Mouse (Mus musculus) kidney, embryonic 15.5 days (tissue): Measurements from ENCODE around the gene Tnrc6b. TPM values are rescaled to one million over a fixed set of nuclear protein-coding genes. Genes with fewer than 3 reads are reported as not detected.
"Not testable (repeated sequence)": the region's sequence is repeated elsewhere in the genome, so short reads cannot be mapped to it uniquely, and the experiment has no call there.

Experiments
- ATAC-seq: fragments of 200-750 bp; cut with Nextera tagmentation; replicated peaks from 2 replicates; pipeline ENCODE4 v1.8.0; 2017; ENCODE audit warnings: moderate TSS enrichment; ENCODE audit not compliant: low FRiP score
- H3K27ac ChIP-seq: fragments of 300-500 bp; sonication (generic); 2 replicates; pipeline ENCODE4 v1.5.1; 2015; ENCODE audit warnings: mild to moderate bottlenecking, inconsistent platforms
- H3K27me3 ChIP-seq: fragments of 300-500 bp; sonication (generic); 2 replicates; pipeline ENCODE4 v1.6.1; 2015; ENCODE audit warnings: inconsistent platforms
- H3K36me3 ChIP-seq: fragments of 300-500 bp; sonication (generic); 2 replicates; pipeline ENCODE4 v1.6.1; 2015; ENCODE audit warnings: inconsistent platforms
- H3K4me1 ChIP-seq: fragments of 300-500 bp; sonication (generic); 2 replicates; pipeline ENCODE4 v1.6.1; 2015; ENCODE audit warnings: inconsistent platforms
- H3K4me2 ChIP-seq: fragments of 300-500 bp; sonication (generic); 2 replicates; pipeline ENCODE4 v1.6.1; 2015; ENCODE audit warnings: moderate library complexity, mild to moderate bottlenecking, inconsistent platforms
- H3K4me3 ChIP-seq: fragments of 300-500 bp; sonication (generic); replicated peaks from 2 replicates; pipeline ENCODE4 v1.5.1; 2015; ENCODE audit warnings: mild to moderate bottlenecking, inconsistent platforms
- H3K9ac ChIP-seq: fragments of 300-500 bp; sonication (generic); 2 replicates; pipeline ENCODE4 v1.6.1; 2015; ENCODE audit warnings: mild to moderate bottlenecking, inconsistent platforms
- H3K9me3 ChIP-seq: fragments of 300-500 bp; sonication (generic); replicated peaks from 2 replicates; pipeline ENCODE4 v1.6.1; 2016; ENCODE audit warnings: inconsistent platforms
- WGBS: fragments of 180-500 bp; shearing (Covaris S2); methylation state at CpG from one replicate; pipeline ENCODE4 v1.1.7; 2015; ENCODE audit warnings: mixed read lengths; 5-methylcytosine and 5-hydroxymethylcytosine counted together
- polyA plus RNA-seq: library from polyadenylated mRNA; unstranded; fragments of >200 nt; fragmentation: Nextera tagmentation; extraction: Ambion mirVana; gene quantifications from 2 replicates; pipeline ENCODE4 v1.2.1, GENCODE M21; 2015

Tnrc6b gene
- polyA plus RNA-seq, 1 experiment from 2014 or later, result 33.5 TPM

- Histone ChIP-seq H3K9me3 (no peaks in the 10 kb centered on the region), H3K4me1 (peaks cover 13% of the 10 kb centered on the region; the same call in 1 of the 2 replicates), H3K9ac (no peak overlapping the region), H3K4me3 (no peak overlapping the region), H3K27ac (no peak overlapping the region), H3K36me3 (no peaks in the 10 kb centered on the region), H3K27me3 (no peaks in the 10 kb centered on the region), H3K4me2 (no peak overlapping the region)
- ATAC-seq, result no peak
- 73% methylated on average over 9 of the region's 9 CpGs for WGBS
Observed at GRCm38 (mm10) chr15:80839653-80840420, 128.7 kb downstream of the Tnrc6b start.

GRCm38 (mm10) chr15:80844262-80844661, 133.1 kb downstream of the Tnrc6b start:
- peaks cover 2% of the 10 kb centered on the region; the same call in 1 of the 2 replicates for H3K36me3 ChIP-seq
- H3K9ac ChIP-seq, result no peak overlapping the region
- H3K9me3 ChIP-seq, result no peaks in the 10 kb centered on the region
- peaks cover 16% of the 10 kb centered on the region for H3K4me1 ChIP-seq
- no peak for ATAC-seq
- WGBS, result 73% methylated on average over 1 of the region's 1 CpGs
- H3K4me2 ChIP-seq, result no peak overlapping the region
- H3K27ac ChIP-seq, result no peak overlapping the region
- no peaks in the 10 kb centered on the region for H3K27me3 ChIP-seq
- H3K4me3 ChIP-seq, result no peak overlapping the region

DNA sequence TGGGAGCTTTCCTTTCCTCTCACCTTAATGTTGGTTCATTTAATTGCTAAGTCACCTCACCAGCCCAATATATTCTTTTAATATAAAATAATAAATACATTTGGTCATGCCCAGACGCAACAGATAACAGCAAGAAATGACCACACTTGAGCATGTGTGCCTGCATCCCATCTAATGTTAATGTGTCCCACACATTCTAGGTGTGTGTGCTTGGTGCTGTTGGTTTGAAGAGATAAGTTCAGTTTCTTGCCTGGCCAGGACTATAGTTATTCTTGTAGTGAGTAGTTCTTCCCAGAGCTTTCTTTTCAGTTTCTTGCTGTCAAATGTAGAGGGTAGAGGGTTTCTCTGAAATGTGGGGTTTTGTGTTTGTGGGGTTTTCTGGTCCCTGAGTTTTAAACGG, 133.8 kb downstream of the Tnrc6b start:
- WGBS, result 90% methylated on average over 2 of the region's 2 CpGs
- no peak overlapping the region for H3K27ac ChIP-seq
- peaks cover 18% of the 10 kb centered on the region for H3K4me1 ChIP-seq
- no peaks in the 10 kb centered on the region for H3K9me3 ChIP-seq
- no peak overlapping the region for H3K9ac ChIP-seq
- H3K4me3 ChIP-seq, result no peak overlapping the region
- H3K4me2 ChIP-seq, result no peak overlapping the region
- ATAC-seq, result no peak
- peaks cover 2% of the 10 kb centered on the region; the same call in 1 of the 2 replicates for H3K36me3 ChIP-seq
- no peaks in the 10 kb centered on the region for H3K27me3 ChIP-seq

DNA sequence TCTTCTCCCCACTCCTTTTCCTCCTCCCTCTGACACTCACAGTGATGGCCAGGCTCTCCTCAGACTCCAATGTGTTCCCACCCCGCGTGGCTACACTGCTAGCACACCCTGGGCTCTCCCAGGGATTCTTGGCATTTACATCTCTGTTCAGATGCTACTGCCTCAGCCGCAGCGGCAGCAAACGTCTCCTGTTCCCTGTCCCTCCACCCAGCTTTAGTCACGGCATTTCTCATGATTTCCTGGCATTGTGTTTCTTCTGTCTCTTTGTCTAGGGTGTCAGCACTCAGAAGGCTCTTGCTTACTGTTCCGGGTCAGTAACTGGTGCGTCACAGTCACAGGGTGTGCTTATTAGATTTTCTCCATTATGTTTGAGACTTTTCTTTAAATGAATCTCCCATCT, 138.9 kb downstream of the Tnrc6b start:
- WGBS, result 55% methylated on average over 8 of the region's 8 CpGs
- Histone ChIP-seq H3K9ac (no peak overlapping the region), H3K27ac (peak overlapping the region; percentile 9), H3K27me3 (no peaks in the 10 kb centered on the region), H3K36me3 (peaks cover 6% of the 10 kb centered on the region), H3K4me3 (no peak overlapping the region), H3K4me1 (peaks cover 16% of the 10 kb centered on the region), H3K9me3 (no peaks in the 10 kb centered on the region), H3K4me2 (no peak overlapping the region)
- ATAC-seq, result no peak; the same call in 1 of the 2 replicates

DNA sequence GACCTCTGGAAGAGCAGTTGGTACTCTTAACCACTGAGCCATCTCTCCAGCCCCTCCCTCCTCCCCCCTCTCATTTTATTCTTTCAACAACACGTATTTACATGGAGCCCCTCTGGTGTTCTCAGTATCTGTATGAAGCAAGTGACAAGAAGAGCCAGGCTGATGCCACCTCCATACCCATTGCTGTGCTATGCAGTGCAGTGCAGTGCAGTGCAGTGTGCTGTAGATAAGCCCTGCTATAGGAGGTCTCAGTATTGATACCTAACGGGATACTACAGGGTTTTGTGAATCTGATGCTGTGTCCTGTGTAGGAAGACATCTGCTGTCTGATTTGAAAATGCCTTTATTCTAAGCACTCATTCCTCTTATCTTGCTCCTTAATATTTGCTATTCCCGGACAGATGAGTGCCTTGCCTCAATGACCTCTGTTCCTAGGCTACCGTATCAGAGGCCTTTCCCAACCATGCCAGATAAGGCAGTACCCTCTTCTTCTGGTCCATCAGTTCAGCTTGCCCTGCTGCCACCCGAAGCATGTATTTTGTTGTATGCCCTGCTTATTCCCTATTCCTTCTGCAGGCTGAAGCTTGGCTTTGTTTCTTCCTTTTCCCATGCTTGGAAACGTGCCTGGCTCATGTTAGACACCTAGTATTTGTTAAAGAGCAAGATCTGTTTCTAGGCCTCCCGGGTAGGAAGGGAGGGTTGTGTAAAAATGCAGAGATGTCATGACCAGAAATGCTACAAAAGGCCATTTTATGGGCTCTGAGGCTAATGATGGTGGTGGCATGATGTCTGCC, 139.8 kb downstream of the Tnrc6b start:
- Histone ChIP-seq H3K4me1 (peaks cover 19% of the 10 kb centered on the region), H3K9me3 (no peaks in the 10 kb centered on the region), H3K4me2 (no peak overlapping the region), H3K27me3 (no peaks in the 10 kb centered on the region), H3K4me3 (no peak overlapping the region), H3K36me3 (peaks cover 6% of the 10 kb centered on the region), H3K9ac (no peak overlapping the region), H3K27ac (no peak overlapping the region)
- no peak for ATAC-seq
- WGBS, result 88% methylated on average over 7 of the region's 7 CpGs

- no peaks in the 10 kb centered on the region for H3K9me3 ChIP-seq
- H3K4me3 ChIP-seq, result no peak overlapping the region
- H3K4me1 ChIP-seq, result peaks cover 19% of the 10 kb centered on the region
- no peak overlapping the region for H3K4me2 ChIP-seq
- no peaks in the 10 kb centered on the region for H3K27me3 ChIP-seq
- peaks cover 6% of the 10 kb centered on the region for H3K36me3 ChIP-seq
- H3K27ac ChIP-seq, result no peak overlapping the region
- 95% methylated on average over 5 of the region's 5 CpGs for WGBS
- ATAC-seq, result no peak
- no peak overlapping the region for H3K9ac ChIP-seq
Observed at GRCm38 (mm10) chr15:80852122-80852521, 141.0 kb downstream of the Tnrc6b start.

DNA sequence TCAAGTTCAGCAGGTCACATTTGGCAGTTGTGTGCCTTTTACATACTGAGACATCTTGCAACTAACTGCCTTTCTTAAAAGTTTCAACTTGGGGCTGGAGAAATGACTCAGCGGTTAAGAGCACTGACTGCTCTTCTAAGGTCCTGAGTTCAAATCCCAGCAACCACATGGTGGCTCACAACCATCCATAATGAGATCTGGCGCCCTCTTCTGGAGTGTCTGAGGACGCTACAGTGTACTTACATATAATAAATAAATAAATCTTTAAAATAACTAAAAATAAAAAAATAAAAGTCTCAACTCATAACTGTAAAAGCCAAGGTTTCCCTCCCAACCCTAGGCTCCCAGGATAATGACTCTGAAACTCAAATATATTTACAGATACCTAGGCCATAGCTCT, 141.4 kb downstream of the Tnrc6b start:
- not testable (repeated sequence) for H3K9me3 ChIP-seq, H3K4me2 ChIP-seq, H3K27ac ChIP-seq, H3K27me3 ChIP-seq, ATAC-seq, H3K4me3 ChIP-seq, H3K9ac ChIP-seq, H3K36me3 ChIP-seq
- peaks cover 19% of the 10 kb centered on the region for H3K4me1 ChIP-seq
- WGBS, result 87% methylated on average over 3 of the region's 3 CpGs

GRCm38 (mm10) chr15:80859366-80859765, 148.3 kb downstream of the Tnrc6b start:
- 92% methylated on average over 2 of the region's 2 CpGs for WGBS
- Histone ChIP-seq H3K27me3 (no peaks in the 10 kb centered on the region), H3K27ac (no peak overlapping the region), H3K4me2 (no peak overlapping the region), H3K4me3 (no peak overlapping the region), H3K9ac (no peak overlapping the region), H3K9me3 (no peaks in the 10 kb centered on the region), H3K36me3 (peaks cover 17% of the 10 kb centered on the region), H3K4me1 (0 out of 2 replicates have a peak, but pooled peaks cover 3% of the 10 kb centered on the region)
- ATAC-seq, result no peak

- no peaks in the 10 kb centered on the region for H3K9me3 ChIP-seq
- no peaks in the 10 kb centered on the region for H3K27me3 ChIP-seq
- no peak overlapping the region for H3K27ac ChIP-seq
- 92% methylated on average over 1 of the region's 1 CpGs for WGBS
- no peak overlapping the region for H3K4me3 ChIP-seq
- no peak overlapping the region for H3K9ac ChIP-seq
- no peak for ATAC-seq
- no peak overlapping the region for H3K4me2 ChIP-seq
- H3K4me1 ChIP-seq, result no peaks in the 10 kb centered on the region
- H3K36me3 ChIP-seq, result peaks cover 29% of the 10 kb centered on the region
Observed at GRCm38 (mm10) chr15:80861302-80861701, 150.2 kb downstream of the Tnrc6b start.

DNA sequence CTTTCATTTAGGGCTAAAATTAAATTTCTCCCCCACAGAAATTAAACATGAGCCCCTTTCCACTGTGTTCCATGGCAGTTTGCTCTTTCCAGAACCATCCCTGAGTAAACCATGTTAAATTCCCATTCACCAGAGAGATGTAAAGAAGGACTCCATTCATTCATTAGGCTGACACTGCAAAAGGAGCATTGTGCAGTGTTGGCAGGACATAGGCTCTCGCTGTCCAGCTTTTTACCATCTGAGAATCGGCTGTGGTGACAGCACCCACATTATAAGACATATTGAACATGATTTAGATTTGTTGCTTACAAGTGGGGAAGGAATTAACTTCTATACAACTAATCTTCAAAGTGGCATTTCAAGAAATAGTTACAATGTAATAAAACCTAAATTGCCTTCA, 150.9 kb downstream of the Tnrc6b start:
- H3K4me1 ChIP-seq, result no peaks in the 10 kb centered on the region
- H3K4me3 ChIP-seq, result no peak overlapping the region
- no peaks in the 10 kb centered on the region for H3K27me3 ChIP-seq
- ATAC-seq, result no peak
- no peak overlapping the region for H3K27ac ChIP-seq
- H3K9me3 ChIP-seq, result no peaks in the 10 kb centered on the region
- peaks cover 35% of the 10 kb centered on the region for H3K36me3 ChIP-seq
- H3K4me2 ChIP-seq, result no peak overlapping the region
- WGBS, result 77% methylated on average over 2 of the region's 2 CpGs
- no peak overlapping the region for H3K9ac ChIP-seq

DNA sequence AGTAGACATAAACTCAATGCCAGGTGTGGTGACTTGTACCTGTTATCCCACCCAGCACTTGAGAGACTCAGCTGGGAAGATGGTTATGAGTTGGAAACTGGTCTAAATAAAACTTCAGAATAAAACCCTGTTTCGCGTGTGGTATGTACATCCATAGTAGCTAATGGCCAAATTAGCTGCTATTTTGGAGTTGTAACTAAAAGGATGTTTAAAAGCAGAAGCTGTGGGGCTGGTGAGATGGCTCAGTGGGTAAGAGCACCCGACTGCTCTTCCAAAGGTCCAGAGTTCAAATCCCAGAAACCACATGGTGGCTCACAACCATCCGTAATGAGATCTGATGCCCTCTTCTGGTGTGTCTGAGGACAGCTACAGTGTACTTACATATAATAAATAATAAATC, 157.5 kb downstream of the Tnrc6b start:
- not testable (repeated sequence) for ATAC-seq, H3K9me3 ChIP-seq, H3K4me1 ChIP-seq, H3K4me2 ChIP-seq, H3K27ac ChIP-seq, H3K9ac ChIP-seq, H3K4me3 ChIP-seq, H3K27me3 ChIP-seq
- WGBS, result 94% methylated on average over 4 of the region's 4 CpGs
- H3K36me3 ChIP-seq, result peaks cover 40% of the 10 kb centered on the region

- 80% methylated on average over 3 of the region's 3 CpGs for WGBS
- Histone ChIP-seq H3K4me3 (no peak overlapping the region), H3K4me1 (no peaks in the 10 kb centered on the region), H3K27me3 (no peaks in the 10 kb centered on the region), H3K4me2 (no peak overlapping the region), H3K36me3 (peaks cover 52% of the 10 kb centered on the region), H3K27ac (no peak overlapping the region), H3K9ac (no peak overlapping the region), H3K9me3 (no peaks in the 10 kb centered on the region)
- no peak for ATAC-seq
Observed at GRCm38 (mm10) chr15:80874726-80875125, 163.6 kb downstream of the Tnrc6b start.
